Mouse (Mus musculus) midbrain, embryonic 15.5 days (tissue): ENCODE measurements around the gene Spr. TPM values are rescaled to one million over a fixed set of nuclear protein-coding genes. Genes with fewer than 3 reads are reported as not detected.

ENCODE experiments used
- ATAC-seq: fragments of 200-750 bp; cut with Nextera tagmentation; replicated peaks from 2 replicates; pipeline ENCODE4 v1.8.0; 2017; ENCODE audit warnings: moderate TSS enrichment
- H3K27ac ChIP-seq: fragments of 300-500 bp; sonication (generic); 2 replicates; pipeline ENCODE4 v1.5.1; 2015; ENCODE audit warnings: mild to moderate bottlenecking, inconsistent platforms
- H3K27me3 ChIP-seq: fragments of 300-500 bp; sonication (generic); replicated peaks from 2 replicates; pipeline ENCODE4 v1.6.1; 2015; ENCODE audit warnings: inconsistent platforms
- H3K36me3 ChIP-seq: fragments of 300-500 bp; sonication (generic); replicated peaks from 2 replicates; pipeline ENCODE4 v1.6.1; 2015; ENCODE audit warnings: inconsistent platforms
- H3K4me1 ChIP-seq: fragments of 300-500 bp; sonication (generic); 2 replicates; pipeline ENCODE4 v1.6.1; 2015; ENCODE audit warnings: inconsistent platforms
- H3K4me2 ChIP-seq: fragments of 300-500 bp; sonication (generic); 2 replicates; pipeline ENCODE4 v1.6.1; 2015; ENCODE audit warnings: inconsistent platforms, mild to moderate bottlenecking, moderate library complexity
- H3K4me3 ChIP-seq: fragments of 300-500 bp; sonication (generic); 2 replicates; pipeline ENCODE4 v1.5.1; 2015; ENCODE audit warnings: mild to moderate bottlenecking, inconsistent platforms
- H3K9ac ChIP-seq: fragments of 300-500 bp; sonication (generic); 2 replicates; pipeline ENCODE4 v1.6.1; 2015; ENCODE audit warnings: mild to moderate bottlenecking, inconsistent platforms
- H3K9me3 ChIP-seq: fragments of 300-500 bp; sonication (generic); 2 replicates; pipeline ENCODE4 v1.6.1; 2016; ENCODE audit warnings: inconsistent platforms
- WGBS: fragments of 180-500 bp; shearing (Covaris S2); methylation state at CpG from one replicate; pipeline ENCODE4 v1.1.7; 2015; ENCODE audit warnings: mixed read lengths; 5-methylcytosine and 5-hydroxymethylcytosine counted together
- polyA plus RNA-seq: library from polyadenylated mRNA; unstranded; fragments of >200 nt; fragmentation: Nextera tagmentation; extraction: Ambion mirVana; gene quantifications from 2 replicates; pipeline ENCODE4 v1.2.1, GENCODE M21; 2015

The Spr gene
- polyA plus RNA-seq, 1 experiment from 2014 or later = 24.8 TPM

DNA sequence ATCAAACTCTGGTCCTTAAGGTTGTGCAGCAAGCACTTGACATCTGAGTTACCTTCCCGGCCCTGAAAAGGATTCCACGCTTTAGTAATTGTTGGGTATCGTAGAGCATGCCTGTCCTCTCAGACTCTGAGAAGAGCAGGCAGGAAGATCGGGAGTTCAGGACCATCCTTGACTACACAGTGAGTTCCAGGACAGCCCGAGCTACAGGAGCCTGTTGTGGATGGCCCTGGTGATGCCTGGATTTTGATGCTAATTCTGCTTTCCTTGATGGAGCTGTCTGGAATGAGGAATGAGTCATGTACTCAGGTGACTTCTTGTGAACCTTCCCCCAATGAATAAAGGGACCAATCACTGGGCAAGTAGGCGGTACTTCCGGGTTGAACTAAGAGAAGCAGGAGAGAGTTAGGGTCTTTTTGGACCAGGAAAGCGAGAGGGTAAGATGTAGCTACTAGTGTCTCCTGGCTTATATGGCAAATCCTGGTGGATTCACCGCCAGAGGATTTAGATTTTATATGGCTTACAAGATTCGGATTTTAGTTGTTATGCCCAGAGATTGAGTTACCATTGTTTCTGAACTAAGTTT, 32.4 kb downstream of the Spr start:
- no peaks in the 10 kb centered on the region for H3K36me3 ChIP-seq
- no peak overlapping the region for H3K9ac ChIP-seq
- 89% methylated on average over 10 of the region's 10 CpGs for WGBS
- no peak overlapping the region for H3K4me2 ChIP-seq
- no peaks in the 10 kb centered on the region for H3K4me1 ChIP-seq
- no peak for ATAC-seq
- H3K9me3 ChIP-seq = no peaks in the 10 kb centered on the region
- no peak overlapping the region for H3K27ac ChIP-seq
- no peaks in the 10 kb centered on the region for H3K27me3 ChIP-seq
- no peak overlapping the region for H3K4me3 ChIP-seq

DNA sequence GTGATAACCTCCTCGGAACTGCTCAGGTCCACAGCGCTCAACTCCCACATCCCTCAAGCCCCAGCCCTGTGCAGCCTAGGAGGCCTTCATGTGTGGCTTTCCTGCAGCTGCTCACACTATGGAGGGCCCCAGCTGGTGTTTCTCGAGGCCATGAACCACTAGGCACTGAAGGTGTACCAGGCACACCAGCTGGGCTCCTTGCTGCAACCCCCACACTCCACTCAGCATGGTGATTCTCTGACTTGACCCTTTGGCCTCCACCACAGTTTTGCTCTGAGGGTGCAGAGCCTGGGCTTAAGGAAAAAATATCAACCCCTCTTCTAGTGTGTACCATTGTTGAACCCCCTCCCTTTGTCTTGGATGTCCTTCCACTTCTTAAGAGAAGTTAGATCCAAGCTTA, 34.2 kb downstream of the Spr start:
- Histone ChIP-seq H3K27me3 (no peaks in the 10 kb centered on the region), H3K27ac (no peak overlapping the region), H3K4me1 (no peaks in the 10 kb centered on the region), H3K9ac (no peak overlapping the region), H3K9me3 (no peaks in the 10 kb centered on the region), H3K4me3 (no peak overlapping the region), H3K4me2 (no peak overlapping the region), H3K36me3 (no peaks in the 10 kb centered on the region)
- 88% methylated on average over 3 of the region's 3 CpGs for whole genome bisulfite sequencing
- no peak for ATAC-seq

DNA sequence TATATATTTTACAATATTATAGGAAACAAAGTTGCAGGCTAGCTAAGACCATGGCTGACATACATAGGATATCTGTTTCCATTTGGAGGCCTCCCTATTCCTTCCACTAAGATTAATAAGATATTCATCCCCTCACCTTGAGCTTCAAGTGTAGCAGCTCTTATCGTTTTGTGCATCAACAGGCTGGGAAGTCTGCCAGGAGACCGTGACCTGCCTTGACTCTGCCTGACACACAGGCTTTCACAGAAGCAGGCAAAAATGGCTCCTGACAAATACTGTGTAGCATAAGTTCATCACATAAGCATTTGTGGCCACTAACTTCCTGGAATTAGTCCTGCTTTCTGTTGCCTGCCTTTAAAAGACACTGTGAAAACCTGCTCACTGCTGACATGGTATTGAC, 41.1 kb downstream of the Spr start:
- H3K4me1 ChIP-seq = no peaks in the 10 kb centered on the region
- no peak overlapping the region for H3K4me3 ChIP-seq
- H3K27ac ChIP-seq = no peak overlapping the region
- no peak for ATAC-seq
- 70% methylated on average over 2 of the region's 2 CpGs for WGBS
- H3K27me3 ChIP-seq = no peaks in the 10 kb centered on the region
- no peaks in the 10 kb centered on the region for H3K9me3 ChIP-seq
- H3K9ac ChIP-seq = no peak overlapping the region
- H3K36me3 ChIP-seq = no peaks in the 10 kb centered on the region
- H3K4me2 ChIP-seq = no peak overlapping the region

DNA sequence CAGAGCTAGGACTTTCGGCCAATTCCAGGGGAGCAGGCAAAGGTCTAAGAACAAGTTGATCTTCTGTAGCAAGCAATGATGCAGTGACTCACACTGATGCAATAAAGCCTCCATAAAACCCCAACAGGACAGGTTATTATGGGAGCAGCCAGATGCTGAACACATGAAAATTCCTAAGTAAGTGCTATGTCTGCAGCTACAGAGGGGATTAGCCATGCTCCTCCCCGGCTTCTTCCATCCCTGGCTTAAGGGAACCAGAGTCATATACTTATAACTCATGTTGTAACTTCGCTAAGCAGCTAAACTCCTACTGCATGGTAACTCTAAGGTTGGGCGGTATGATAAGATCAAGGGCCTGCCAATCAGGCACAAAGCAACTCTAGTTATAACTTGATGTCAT, 50.1 kb downstream of the Spr start:
- Histone ChIP-seq H3K27me3 (no peaks in the 10 kb centered on the region), H3K4me3 (no peak overlapping the region), H3K9me3 (no peaks in the 10 kb centered on the region), H3K27ac (no peak overlapping the region), H3K4me2 (no peak overlapping the region), H3K9ac (no peak overlapping the region), H3K36me3 (no peaks in the 10 kb centered on the region), H3K4me1 (no peaks in the 10 kb centered on the region)
- 79% methylated on average over 4 of the region's 4 CpGs for WGBS
- no peak for ATAC-seq

DNA sequence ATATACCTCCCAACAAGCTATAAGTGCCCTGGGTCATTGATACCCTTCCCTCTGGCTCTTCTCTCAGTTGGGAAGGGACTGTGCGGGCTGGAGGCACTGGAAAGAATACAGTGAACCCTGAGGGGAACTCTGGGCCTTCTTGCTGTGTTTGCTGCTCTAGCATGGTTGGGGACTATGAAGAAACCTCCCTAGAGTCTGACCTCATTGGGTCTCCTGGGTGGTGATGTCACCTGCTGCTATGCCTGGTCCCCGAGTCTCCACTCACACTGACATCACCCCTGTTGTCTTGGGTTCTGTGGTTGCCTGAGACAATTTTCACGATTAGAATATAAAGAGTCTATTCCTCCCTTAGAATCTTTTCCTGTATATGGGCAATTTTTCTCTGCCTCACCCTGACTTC, 50.9 kb downstream of the Spr start:
- Histone ChIP-seq H3K4me2 (no peak overlapping the region), H3K27ac (no peak overlapping the region), H3K9me3 (no peaks in the 10 kb centered on the region), H3K4me3 (no peak overlapping the region), H3K4me1 (no peaks in the 10 kb centered on the region), H3K27me3 (no peaks in the 10 kb centered on the region), H3K36me3 (no peaks in the 10 kb centered on the region), H3K9ac (no peak overlapping the region)
- ATAC-seq = no peak
- WGBS = 68% methylated on average over 3 of the region's 3 CpGs

Other genes with a start within 250 kb of the Spr start
- gene Exoc6b, start 68.3 kb downstream of the Spr start, polyA plus RNA-seq = 56.6 and 60.9 TPM in 2 replicates
- 1.4 and 3.2 TPM in 2 replicates for gene Emx1, start 49.7 kb upstream of the Spr start, polyA plus RNA-seq
- 26.0 and 29.5 TPM in 2 replicates for gene Sfxn5, start 195.7 kb upstream of the Spr start, polyA plus RNA-seq
- gene Rab11fip5, start 236.9 kb upstream of the Spr start, polyA plus RNA-seq = 22.1 and 23.4 TPM in 2 replicates